Mouse (Mus musculus) left cerebral cortex, adult 9 months (tissue): ENCODE results near the gene Wfdc15a.

Source experiments
- DNase-seq, 2 experiments: peaks; one replicate each; pipeline ENCODE4 v3.0.0; 2022; ENCODE audit warnings: low spot score in 2 of 2

The Wfdc15a gene

DNA sequence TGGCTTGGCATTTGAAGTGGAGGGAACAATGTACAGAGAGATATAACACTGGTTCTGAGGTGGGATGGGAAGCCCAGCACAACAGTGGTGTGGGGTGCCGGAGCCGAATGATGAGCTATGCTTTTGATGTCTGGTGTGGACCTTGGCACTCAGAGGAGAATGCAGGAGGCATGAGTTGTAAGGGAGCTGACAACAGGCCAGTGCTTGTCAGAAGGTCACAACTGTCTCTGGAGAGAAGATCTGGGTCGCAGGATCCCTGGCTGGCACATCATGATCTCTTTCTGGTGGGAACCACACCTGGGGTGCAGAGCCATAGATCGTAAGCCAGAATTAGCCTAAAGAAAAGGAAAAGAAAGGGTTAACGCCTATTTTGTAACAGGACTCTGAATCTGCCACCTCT is 22.1 kb downstream of the Wfdc15a start:
- no peak for DNase-seq

DNA sequence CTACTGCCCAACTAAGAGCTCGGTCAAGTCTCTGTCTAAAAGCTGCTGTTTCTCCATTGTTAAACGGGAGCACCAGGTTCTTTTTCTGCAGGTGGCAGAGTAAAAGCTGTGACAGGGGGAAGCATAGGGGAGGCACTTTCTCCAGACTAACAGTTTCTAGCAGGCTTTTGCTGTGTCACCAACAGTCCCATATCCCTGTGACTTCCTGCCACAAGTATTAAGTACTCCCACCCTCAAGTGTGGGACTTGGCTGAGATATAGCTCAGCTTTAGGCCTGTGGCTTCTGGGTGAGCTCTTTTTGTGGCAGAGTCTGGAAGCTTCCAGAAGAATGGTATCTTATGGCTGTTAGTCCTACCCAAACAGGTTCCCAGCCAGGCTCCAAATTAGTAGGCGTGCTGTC is 24.1 kb downstream of the Wfdc15a start:
- DNase-seq: no peak

DNA sequence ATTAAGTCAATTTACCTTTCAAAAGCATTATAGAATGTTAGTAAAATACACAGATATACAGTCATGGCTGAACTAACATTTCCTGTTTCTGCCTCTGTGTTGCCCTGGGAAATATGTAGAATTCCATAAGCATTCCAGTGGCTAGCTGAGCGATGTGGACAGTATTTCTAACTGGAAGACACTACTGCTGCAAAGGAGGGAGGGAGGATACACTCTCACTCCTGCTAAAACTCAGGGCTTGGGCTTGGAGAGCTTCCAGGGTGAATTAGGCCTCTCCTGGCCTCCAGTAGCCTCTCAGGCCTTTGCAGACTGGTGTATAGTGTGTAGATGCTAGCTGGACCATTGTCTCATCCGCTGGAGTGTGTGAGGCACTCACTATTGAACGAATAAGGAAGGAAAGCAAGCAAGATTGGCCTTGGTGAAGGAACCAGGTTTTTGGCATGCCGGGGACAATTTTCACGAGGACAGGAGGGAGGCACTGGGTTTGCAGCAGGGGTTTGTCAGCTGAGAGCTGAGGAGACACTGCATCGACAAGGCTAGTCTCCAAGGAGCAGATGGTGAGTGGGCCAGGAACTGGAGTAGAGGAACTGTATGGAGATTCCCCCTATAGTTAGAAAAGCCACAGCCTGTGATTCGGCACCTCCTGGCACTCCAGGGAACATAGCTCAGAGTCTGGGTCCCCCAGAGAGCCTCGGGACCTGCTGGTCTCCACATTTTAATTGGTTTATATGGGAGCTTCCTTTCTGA is 25.1 kb downstream of the Wfdc15a start:
- peak; percentile 71 to 91 for DNase-seq

DNA sequence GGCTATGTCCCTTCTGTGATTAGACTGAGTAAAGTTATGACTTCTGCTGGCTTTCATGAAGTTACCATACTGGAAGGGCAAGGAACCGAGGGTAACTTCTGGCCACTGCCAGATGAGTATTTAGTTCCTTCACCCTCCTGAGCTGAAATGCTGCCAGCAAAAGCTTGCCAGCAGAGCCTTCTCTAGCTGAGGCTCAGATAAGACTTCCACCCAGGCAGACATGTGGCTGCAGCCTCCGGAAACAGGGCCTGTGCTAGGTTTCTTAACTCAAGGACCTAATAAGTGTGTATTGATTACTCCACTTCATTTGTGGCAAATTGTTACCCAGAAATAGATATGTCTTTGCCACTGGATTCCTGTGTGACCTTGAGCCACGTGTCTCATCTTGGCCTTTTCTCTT is 26.5 kb downstream of the Wfdc15a start:
- no peak for DNase-seq

DNA sequence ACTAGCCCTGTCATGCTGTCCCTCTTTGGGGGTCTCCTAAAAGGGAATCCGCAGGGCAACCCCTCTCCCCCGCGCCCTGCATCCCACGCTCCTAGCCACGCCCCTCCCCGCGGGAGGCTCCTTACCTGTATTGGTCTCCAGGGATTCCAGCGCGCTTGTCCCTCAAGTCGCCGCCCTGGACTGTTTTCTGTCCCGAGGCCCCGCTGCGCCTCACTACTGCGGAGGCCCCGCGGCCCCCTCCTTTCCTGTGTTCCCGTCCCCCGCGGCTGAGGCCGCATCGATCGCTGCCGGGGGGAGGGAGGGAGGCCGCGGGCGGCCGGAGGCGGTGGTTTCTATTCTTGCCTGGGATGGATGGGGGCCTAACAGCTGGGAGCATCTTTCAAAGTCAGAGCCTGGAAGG is 29.0 kb downstream of the Wfdc15a start, which contains the start of gene Kcns1:
Gene Kcns1 (minus strand): TSS at position 212 of the 400 bp plus-strand sequence.
- DNase-seq: no peak

DNA sequence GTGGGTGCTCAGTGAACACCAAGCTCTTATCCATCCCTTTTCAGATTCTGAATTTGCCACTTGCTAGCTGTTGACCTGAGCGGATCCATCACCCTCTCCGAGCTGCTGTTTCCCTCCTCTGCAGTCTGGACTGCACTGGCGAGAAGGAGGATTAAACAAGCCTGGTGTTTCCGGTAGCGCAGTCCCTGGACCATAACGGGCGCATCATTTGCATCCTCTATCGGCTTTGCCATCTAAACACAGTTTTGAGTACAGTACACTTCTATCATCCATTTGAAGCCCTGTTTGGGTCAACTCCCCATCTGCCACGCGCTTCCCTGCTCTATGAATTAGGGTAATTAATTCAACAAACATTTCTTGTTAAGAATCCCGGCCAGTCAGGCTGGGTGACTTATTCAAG is 29.6 kb downstream of the Wfdc15a start:
- DNase-seq: no peak

DNA sequence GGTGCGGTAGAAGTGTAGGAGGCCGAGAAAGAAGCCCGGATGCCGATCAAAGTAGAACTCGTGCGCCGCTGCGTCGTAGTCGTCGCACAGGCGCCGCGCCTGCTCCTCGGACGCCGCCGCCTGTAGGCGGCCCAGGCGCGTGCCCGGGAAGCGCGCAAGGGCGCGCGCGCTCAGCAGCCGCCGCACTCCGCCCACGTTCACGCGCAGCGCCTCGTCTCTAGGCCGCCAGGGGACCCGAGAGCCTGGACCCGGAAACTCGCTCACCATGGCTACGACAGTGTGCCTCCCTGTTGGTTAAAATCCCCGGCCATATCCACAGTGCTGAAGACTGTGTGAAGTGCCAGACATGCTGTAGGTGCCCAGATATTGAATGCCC is 31.4 kb downstream of the Wfdc15a start:
- DNase-seq: peak in 1 of 2 experiments; percentile 22

DNA sequence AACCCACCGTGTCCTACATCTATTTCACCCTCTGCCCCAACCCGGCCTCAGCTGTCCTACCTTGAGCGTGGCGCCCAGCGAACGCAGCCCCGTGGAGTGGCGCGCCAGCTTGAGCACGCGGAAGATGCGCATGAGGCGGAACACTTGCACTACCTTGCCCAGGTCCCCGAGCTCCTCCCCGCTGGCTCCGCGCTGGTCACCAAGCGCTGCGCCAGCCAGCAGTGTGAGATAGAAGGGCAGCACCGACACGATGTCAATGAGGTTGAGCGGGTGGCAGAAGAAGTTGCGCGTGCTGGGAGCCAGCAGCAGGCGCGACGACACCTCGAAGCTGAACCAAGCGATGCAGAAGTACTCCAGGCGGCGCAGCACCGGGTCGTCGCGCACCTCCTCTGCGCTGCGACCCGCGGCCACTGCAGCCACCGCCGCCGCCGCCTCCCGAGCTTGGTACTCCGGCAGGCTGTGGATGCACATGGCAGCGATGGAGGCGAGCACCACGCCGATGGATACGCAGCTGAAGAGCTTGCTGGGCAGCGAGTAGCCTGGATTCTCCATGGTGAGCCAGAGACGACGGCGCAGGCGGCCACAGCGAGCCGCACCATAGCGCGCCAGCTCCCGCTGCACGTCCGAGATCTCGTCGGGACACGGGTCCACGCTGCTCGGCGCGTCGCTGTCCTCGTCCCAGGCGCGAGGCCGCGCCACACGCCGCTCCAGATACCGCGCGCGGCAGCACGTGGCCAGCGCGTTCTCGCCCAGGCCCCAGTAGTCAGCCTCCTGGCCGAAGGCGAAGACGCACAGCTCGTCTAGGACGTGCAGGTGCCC is 32.0 kb downstream of the Wfdc15a start:
- no peak for DNase-seq

DNA sequence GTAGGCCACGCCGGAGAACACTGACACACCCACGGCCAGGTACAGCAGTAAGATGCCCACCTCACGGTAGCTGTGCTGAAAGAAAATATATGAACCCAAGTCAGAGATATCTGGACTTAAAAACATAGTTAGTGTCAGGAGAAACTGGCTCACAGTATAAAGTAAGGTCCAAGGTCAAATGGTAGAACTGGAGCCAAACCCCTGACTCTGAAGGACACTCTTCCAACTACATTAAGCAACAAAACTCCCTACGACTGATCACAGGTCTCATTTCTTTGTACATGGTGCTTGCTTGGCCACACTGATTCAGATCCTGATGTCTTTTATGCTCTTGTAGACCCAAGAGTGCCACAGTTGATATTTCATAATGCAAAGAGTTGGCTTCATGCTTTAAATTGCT is 35.0 kb downstream of the Wfdc15a start:
- DNase-seq: no peak

DNA sequence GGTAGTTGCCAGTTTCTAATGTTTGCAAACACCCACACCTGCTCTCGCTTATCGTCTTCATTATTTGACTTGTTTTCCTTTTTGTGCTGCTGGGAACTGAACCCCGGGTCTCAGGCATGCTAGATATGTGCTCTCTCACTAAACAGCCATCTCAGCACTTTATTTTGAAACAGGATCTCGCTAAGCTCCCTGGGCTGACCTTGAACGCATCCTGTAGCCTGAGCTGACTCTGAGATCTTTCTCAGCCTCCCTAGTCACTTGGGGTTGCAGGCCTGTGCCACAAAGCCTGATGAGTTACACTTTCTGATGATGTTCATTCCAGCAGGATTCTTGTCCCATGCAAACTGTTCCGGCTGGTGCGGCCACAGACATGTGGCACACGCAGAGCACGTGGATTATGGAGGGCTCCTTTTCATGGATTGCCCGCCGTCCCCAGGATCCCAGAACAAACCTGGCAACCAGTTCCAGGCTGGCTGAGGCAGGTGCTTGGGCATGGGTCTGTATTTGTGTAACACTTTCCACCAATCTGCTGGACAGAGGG is 38.3 kb downstream of the Wfdc15a start:
- DNase-seq: no peak

DNA sequence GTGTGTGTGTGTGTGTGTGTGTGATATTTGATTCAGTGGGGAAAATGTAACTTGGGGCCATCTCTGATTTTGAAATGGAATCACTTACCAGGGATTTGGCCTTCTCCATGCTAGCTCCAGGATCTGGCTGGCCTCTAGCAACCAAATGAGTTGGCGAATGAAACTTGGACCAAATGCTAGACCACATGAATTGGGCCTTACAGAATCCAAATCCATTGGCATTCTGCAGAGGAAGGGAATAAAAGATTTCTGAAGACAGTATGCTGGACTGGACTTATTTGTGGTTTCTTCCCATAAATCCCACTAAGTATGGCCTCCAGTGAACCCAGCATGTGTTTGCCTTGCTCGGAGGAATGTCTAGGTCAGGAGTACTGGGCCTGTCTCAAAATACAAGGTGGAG is 41.1 kb downstream of the Wfdc15a start:
- DNase-seq: no peak

DNA sequence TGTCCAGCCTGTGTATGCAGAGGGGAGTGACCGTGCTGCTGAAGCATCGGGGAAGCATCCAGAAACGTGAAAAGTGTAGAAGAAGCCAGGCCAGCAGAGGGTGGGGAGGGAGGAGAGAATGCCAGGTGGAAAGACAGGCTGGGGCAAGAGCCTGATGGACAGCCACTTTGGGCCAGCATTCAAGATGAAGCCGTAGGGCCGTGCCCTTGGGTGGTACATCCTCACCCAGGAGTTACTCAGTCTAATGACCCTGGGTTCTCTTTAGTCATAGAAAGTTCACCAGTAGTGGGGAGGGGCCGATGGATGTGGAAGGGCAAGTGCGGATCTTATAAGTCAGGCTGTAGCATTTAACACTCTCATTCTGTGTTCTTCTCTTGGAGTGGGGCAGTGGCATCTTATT is 43.8 kb downstream of the Wfdc15a start:
- DNase-seq: no peak

DNA sequence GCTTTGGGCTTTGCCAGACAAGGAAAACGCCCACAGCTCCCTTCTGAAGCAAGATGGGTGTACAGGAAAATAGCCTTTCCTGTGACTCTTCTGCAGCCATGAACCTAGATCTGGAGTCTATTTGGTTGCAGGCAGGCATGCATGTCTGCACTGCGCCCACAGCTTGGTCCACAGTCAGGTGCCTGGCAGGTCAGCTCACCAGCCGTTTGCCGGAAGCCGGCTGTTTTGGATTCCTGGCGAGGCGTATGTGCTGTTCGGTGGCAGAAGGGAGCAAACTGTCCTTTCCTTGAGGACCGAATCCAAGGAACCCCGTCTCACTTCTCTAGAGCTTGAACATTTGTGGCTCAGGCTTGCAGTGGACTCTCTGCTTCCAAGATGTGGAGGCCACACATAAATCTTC is 45.9 kb downstream of the Wfdc15a start:
- no peak for DNase-seq

DNA sequence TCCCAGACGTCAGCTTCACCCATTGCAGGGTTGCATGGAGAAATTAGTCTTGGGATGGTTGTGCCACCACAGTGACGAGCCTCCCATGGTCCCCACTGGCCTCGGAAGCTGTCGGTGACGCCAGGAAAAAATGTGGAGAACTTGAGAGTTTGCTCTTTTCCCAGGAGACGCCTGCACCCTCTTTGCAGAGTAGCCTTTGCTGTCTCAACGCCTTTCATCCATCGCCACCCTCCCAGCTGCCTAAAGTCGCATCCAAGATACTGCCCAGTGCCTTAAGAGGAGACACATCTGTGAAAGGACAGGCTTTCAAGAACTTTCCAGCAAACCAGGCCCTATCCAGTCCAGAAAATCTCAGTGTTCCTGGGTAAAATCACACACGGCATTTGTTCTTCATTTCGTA is 47.6 kb downstream of the Wfdc15a start:
- DNase-seq: no peak

DNA sequence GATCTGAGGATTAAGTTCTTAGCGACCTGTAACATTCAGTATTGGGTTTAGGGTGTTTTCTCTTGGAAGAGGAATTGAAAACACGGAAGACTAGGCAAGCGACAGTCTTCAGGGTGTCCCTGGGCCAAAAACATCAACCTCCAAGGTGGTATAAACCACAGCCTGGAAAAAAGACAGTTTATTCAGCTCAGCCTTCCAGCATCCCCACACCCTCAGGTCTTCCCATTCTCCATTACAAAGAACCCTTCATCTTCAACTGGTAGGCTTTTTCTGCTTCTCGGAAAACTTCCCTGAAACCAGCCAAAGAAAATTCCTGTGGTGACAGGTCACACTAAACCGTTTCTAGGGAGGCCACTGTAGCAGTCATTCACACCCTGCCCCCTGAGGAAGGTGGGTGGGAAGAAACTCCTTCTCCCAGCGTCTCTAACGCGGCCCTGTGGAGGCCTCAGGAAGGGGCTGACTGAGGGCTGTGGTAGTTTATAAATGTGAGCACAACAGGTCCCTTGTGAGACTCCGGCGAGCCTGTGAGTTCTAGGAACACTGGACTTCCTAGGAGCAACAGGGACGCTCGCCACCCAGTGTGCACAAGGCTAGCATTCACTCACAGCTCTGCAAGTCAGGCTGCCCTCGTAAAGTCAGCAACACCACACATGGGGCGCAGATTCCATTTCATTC is 49.7 kb downstream of the Wfdc15a start:
- DNase-seq: no peak
